Mouse (Mus musculus): ENCODE results near the gene Adcy6. TPM values are rescaled to one million over a fixed set of nuclear protein-coding genes. Genes with fewer than 3 reads are reported as not detected.
A peak's percentile ranks its signal among the peaks of the same experiment; 100 is the strongest.
"Not testable (repeated sequence)": the region's sequence is repeated elsewhere in the genome, so short reads cannot be mapped to it uniquely, and the experiment has no call there.

Adcy6 gene
- polyA plus RNA-seq, 1 experiment from 2014 or later = 11.2 TPM

GRCm38 (mm10) chr15:98587751-98588150 is 22.1 kb downstream of the Adcy6 start:
- H3K27ac ChIP-seq (ENCODE audit: low read depth, low read length) = no peak overlapping the region
- no peak overlapping the region for H3K4me2 ChIP-seq (ENCODE audit: low read depth, low read length, severe bottlenecking)
- no peak overlapping the region for H3K9ac ChIP-seq (ENCODE audit: low read length)
- no peaks in the 10 kb centered on the region for H3K27me3 ChIP-seq (ENCODE audit: control insufficient read depth, insufficient read depth, low read length)
- no peak for DNase-seq (ENCODE audit: low spot score)
- H3K4me3 ChIP-seq (ENCODE audit: low read depth, low read length) = no peak overlapping the region
- H3K4me1 ChIP-seq (replicated peaks; ENCODE audit: control insufficient read depth, insufficient read depth, low read length) = no peaks in the 10 kb centered on the region
- ATAC-seq (replicated peaks; ENCODE audit: low FRiP score) = no peak
- H3K36me3 ChIP-seq (ENCODE audit: control insufficient read depth, insufficient read depth, low read length) = peaks cover 5% of the 10 kb centered on the region; the same call in 1 of the 2 replicates
- H3K9me3 ChIP-seq (ENCODE audit: control insufficient read depth, low read length) = no peaks in the 10 kb centered on the region
- WGBS = 87% methylated on average over 11 of the region's 11 CpGs

GRCm38 (mm10) chr15:98586141-98586540 is 23.7 kb downstream of the Adcy6 start:
- H3K27me3 ChIP-seq (ENCODE audit: control insufficient read depth, insufficient read depth, low read length); H3K9me3 ChIP-seq (ENCODE audit: control insufficient read depth, low read length); H3K27ac ChIP-seq (ENCODE audit: low read depth, low read length); DNase-seq (ENCODE audit: low spot score); H3K4me1 ChIP-seq (replicated peaks; ENCODE audit: control insufficient read depth, insufficient read depth, low read length); H3K4me2 ChIP-seq (ENCODE audit: low read depth, low read length, severe bottlenecking); H3K9ac ChIP-seq (ENCODE audit: low read length); H3K36me3 ChIP-seq (ENCODE audit: control insufficient read depth, insufficient read depth, low read length); H3K4me3 ChIP-seq (ENCODE audit: low read depth, low read length); ATAC-seq (replicated peaks; ENCODE audit: low FRiP score): not testable (repeated sequence)
- WGBS = 84% methylated on average over 9 of the region's 9 CpGs

GRCm38 (mm10) chr15:98585421-98585820 is 24.5 kb downstream of the Adcy6 start:
- Histone ChIP-seq H3K9ac (ENCODE audit: low read length) (no peak overlapping the region), H3K4me2 (ENCODE audit: low read depth, low read length, severe bottlenecking) (no peak overlapping the region), H3K4me1 (replicated peaks; ENCODE audit: control insufficient read depth, insufficient read depth, low read length) (no peaks in the 10 kb centered on the region), H3K36me3 (ENCODE audit: control insufficient read depth, insufficient read depth, low read length) (no peaks in the 10 kb centered on the region; the same call in 1 of the 2 replicates), H3K27me3 (ENCODE audit: control insufficient read depth, insufficient read depth, low read length) (no peaks in the 10 kb centered on the region), H3K27ac (ENCODE audit: low read depth, low read length) (no peak overlapping the region), H3K9me3 (ENCODE audit: control insufficient read depth, low read length) (no peaks in the 10 kb centered on the region), H3K4me3 (ENCODE audit: low read depth, low read length) (no peak overlapping the region)
- DNase-seq (ENCODE audit: low spot score) = no peak
- no peak for ATAC-seq (replicated peaks; ENCODE audit: low FRiP score)
- 48% methylated on average over 7 of the region's 7 CpGs for WGBS

- DNase-seq (ENCODE audit: low spot score) (peak; percentile 40), ATAC-seq (replicated peaks; ENCODE audit: low FRiP score) (no peak)
- H3K27me3 ChIP-seq (ENCODE audit: control insufficient read depth, insufficient read depth, low read length) = no peaks in the 10 kb centered on the region; the same call in 1 of the 2 replicates
- no peak overlapping the region for H3K27ac ChIP-seq (ENCODE audit: low read depth, low read length)
- H3K4me1 ChIP-seq (replicated peaks; ENCODE audit: control insufficient read depth, insufficient read depth, low read length) = no peaks in the 10 kb centered on the region
- H3K4me3 ChIP-seq (ENCODE audit: low read depth, low read length) = no peak overlapping the region
- H3K4me2 ChIP-seq (ENCODE audit: low read depth, low read length, severe bottlenecking) = no peak overlapping the region
- no peaks in the 10 kb centered on the region for H3K36me3 ChIP-seq (ENCODE audit: control insufficient read depth, insufficient read depth, low read length)
- H3K9me3 ChIP-seq (ENCODE audit: control insufficient read depth, low read length) = no peaks in the 10 kb centered on the region
- no peak overlapping the region for H3K9ac ChIP-seq (ENCODE audit: low read length)
- 82% methylated on average over 8 of the region's 8 CpGs for WGBS
Observed at GRCm38 (mm10) chr15:98582996-98583395, 26.9 kb downstream of the Adcy6 start.

- Histone ChIP-seq H3K9ac (ENCODE audit: low read length) (no peak overlapping the region), H3K4me3 (ENCODE audit: low read depth, low read length) (no peak overlapping the region), H3K9me3 (ENCODE audit: control insufficient read depth, low read length) (no peaks in the 10 kb centered on the region), H3K4me1 (replicated peaks; ENCODE audit: control insufficient read depth, insufficient read depth, low read length) (no peaks in the 10 kb centered on the region), H3K27me3 (ENCODE audit: control insufficient read depth, insufficient read depth, low read length) (no peaks in the 10 kb centered on the region; the same call in 1 of the 2 replicates), H3K27ac (ENCODE audit: low read depth, low read length) (no peak overlapping the region), H3K36me3 (ENCODE audit: control insufficient read depth, insufficient read depth, low read length) (no peaks in the 10 kb centered on the region), H3K4me2 (ENCODE audit: low read depth, low read length, severe bottlenecking) (no peak overlapping the region)
- ATAC-seq (replicated peaks; ENCODE audit: low FRiP score) = no peak
- WGBS = 83% methylated on average over 8 of the region's 8 CpGs
- DNase-seq (ENCODE audit: low spot score) = peak; percentile 22
Observed at GRCm38 (mm10) chr15:98582410-98582809, 27.5 kb downstream of the Adcy6 start.

- H3K4me1 ChIP-seq (replicated peaks; ENCODE audit: control insufficient read depth, insufficient read depth, low read length) = no peaks in the 10 kb centered on the region
- H3K9me3 ChIP-seq (ENCODE audit: control insufficient read depth, low read length) = no peaks in the 10 kb centered on the region
- H3K4me3 ChIP-seq (ENCODE audit: low read depth, low read length) = no peak overlapping the region
- no peak overlapping the region for H3K4me2 ChIP-seq (ENCODE audit: low read depth, low read length, severe bottlenecking)
- ATAC-seq (replicated peaks; ENCODE audit: low FRiP score) (peak; percentile 71), DNase-seq (ENCODE audit: low spot score) (peak; percentile 88)
- H3K36me3 ChIP-seq (ENCODE audit: control insufficient read depth, insufficient read depth, low read length) = no peaks in the 10 kb centered on the region
- 40% methylated on average over 5 of the region's 5 CpGs for WGBS
- no peak overlapping the region for H3K9ac ChIP-seq (ENCODE audit: low read length)
- no peaks in the 10 kb centered on the region; the same call in 1 of the 2 replicates for H3K27me3 ChIP-seq (ENCODE audit: control insufficient read depth, insufficient read depth, low read length)
- no peak overlapping the region for H3K27ac ChIP-seq (ENCODE audit: low read depth, low read length)
Observed at GRCm38 (mm10) chr15:98579795-98580464, 29.9 kb downstream of the Adcy6 start.

GRCm38 (mm10) chr15:98579310-98579709 is 30.6 kb downstream of the Adcy6 start:
- Histone ChIP-seq H3K27me3 (ENCODE audit: control insufficient read depth, insufficient read depth, low read length) (no peaks in the 10 kb centered on the region; the same call in 1 of the 2 replicates), H3K4me2 (ENCODE audit: low read depth, low read length, severe bottlenecking) (no peak overlapping the region), H3K4me1 (replicated peaks; ENCODE audit: control insufficient read depth, insufficient read depth, low read length) (no peaks in the 10 kb centered on the region), H3K27ac (ENCODE audit: low read depth, low read length) (no peak overlapping the region), H3K4me3 (ENCODE audit: low read depth, low read length) (no peak overlapping the region), H3K9me3 (ENCODE audit: control insufficient read depth, low read length) (no peaks in the 10 kb centered on the region), H3K9ac (ENCODE audit: low read length) (no peak overlapping the region), H3K36me3 (ENCODE audit: control insufficient read depth, insufficient read depth, low read length) (no peaks in the 10 kb centered on the region)
- 89% methylated on average over 2 of the region's 2 CpGs for WGBS
- no peak for ATAC-seq (replicated peaks; ENCODE audit: low FRiP score)
- DNase-seq (ENCODE audit: low spot score) = no peak

GRCm38 (mm10) chr15:98573293-98573692 is 36.6 kb downstream of the Adcy6 start:
- H3K9ac ChIP-seq (ENCODE audit: low read length) = no peak overlapping the region
- no peak overlapping the region for H3K4me2 ChIP-seq (ENCODE audit: low read depth, low read length, severe bottlenecking)
- H3K27me3 ChIP-seq (ENCODE audit: control insufficient read depth, insufficient read depth, low read length) = no peaks in the 10 kb centered on the region
- WGBS = 78% methylated on average over 4 of the region's 4 CpGs
- DNase-seq (ENCODE audit: low spot score) = no peak
- H3K4me3 ChIP-seq (ENCODE audit: low read depth, low read length) = no peak overlapping the region
- no peaks in the 10 kb centered on the region for H3K36me3 ChIP-seq (ENCODE audit: control insufficient read depth, insufficient read depth, low read length)
- no peaks in the 10 kb centered on the region for H3K9me3 ChIP-seq (ENCODE audit: control insufficient read depth, low read length)
- no peak for ATAC-seq (replicated peaks; ENCODE audit: low FRiP score)
- H3K27ac ChIP-seq (ENCODE audit: low read depth, low read length) = no peak overlapping the region
- 0 out of 2 replicates have a peak, but pooled peaks cover 5% of the 10 kb centered on the region for H3K4me1 ChIP-seq (replicated peaks; ENCODE audit: control insufficient read depth, insufficient read depth, low read length)
